Mouse (Mus musculus) midbrain, embryonic 12.5 days (tissue): Measurements from ENCODE around the gene Slc15a5. TPM values are rescaled to one million over a fixed set of nuclear protein-coding genes. Genes with fewer than 3 reads are reported as not detected.

ENCODE experiments used
- ATAC-seq: fragments of 200-750 bp; cut with Nextera tagmentation; 2 replicates; pipeline ENCODE4 v1.8.0; 2017; ENCODE audit warnings: low read depth, moderate TSS enrichment, moderate library complexity; ENCODE audit not compliant: low FRiP score
- H3K27ac ChIP-seq: fragments of 300-500 bp; sonication (generic); replicated peaks from 2 replicates; pipeline ENCODE4 v1.5.1; 2016; ENCODE audit warnings: mild to moderate bottlenecking
- H3K27me3 ChIP-seq: fragments of 300-500 bp; sonication (generic); 2 replicates; pipeline ENCODE4 v1.6.1; 2016; ENCODE audit warnings: mild to moderate bottlenecking
- H3K36me3 ChIP-seq: fragments of 300-500 bp; sonication (generic); 2 replicates; pipeline ENCODE4 v1.6.1; 2016
- H3K4me1 ChIP-seq: fragments of 300-500 bp; sonication (generic); 2 replicates; pipeline ENCODE4 v1.6.1; 2016
- H3K4me2 ChIP-seq: fragments of 300-500 bp; sonication (generic); replicated peaks from 2 replicates; pipeline ENCODE4 v1.6.1; 2016; ENCODE audit warnings: mild to moderate bottlenecking, moderate library complexity
- H3K4me3 ChIP-seq: fragments of 300-500 bp; sonication (generic); 2 replicates; pipeline ENCODE4 v1.5.1; 2016; ENCODE audit warnings: mild to moderate bottlenecking
- H3K9ac ChIP-seq: fragments of 300-500 bp; sonication (generic); replicated peaks from 2 replicates; pipeline ENCODE4 v1.6.1; 2016; ENCODE audit warnings: mild to moderate bottlenecking, moderate library complexity
- H3K9me3 ChIP-seq: fragments of 300-500 bp; sonication (generic); 2 replicates; pipeline ENCODE4 v1.6.1; 2016; ENCODE audit warnings: mild to moderate bottlenecking
- WGBS: fragments of 180-500 bp; shearing (Covaris S2); methylation state at CpG from one replicate; pipeline ENCODE4 v1.1.7; 2016; 5-methylcytosine and 5-hydroxymethylcytosine counted together
- polyA plus RNA-seq: library from polyadenylated mRNA; unstranded; fragments of >200 nt; fragmentation: Nextera tagmentation; extraction: Ambion mirVana; gene quantifications from 2 replicates; pipeline ENCODE4 v1.2.1, GENCODE M21; 2016

Slc15a5 gene
- polyA plus RNA-seq, 1 experiment from 2014 or later: not detected

DNA sequence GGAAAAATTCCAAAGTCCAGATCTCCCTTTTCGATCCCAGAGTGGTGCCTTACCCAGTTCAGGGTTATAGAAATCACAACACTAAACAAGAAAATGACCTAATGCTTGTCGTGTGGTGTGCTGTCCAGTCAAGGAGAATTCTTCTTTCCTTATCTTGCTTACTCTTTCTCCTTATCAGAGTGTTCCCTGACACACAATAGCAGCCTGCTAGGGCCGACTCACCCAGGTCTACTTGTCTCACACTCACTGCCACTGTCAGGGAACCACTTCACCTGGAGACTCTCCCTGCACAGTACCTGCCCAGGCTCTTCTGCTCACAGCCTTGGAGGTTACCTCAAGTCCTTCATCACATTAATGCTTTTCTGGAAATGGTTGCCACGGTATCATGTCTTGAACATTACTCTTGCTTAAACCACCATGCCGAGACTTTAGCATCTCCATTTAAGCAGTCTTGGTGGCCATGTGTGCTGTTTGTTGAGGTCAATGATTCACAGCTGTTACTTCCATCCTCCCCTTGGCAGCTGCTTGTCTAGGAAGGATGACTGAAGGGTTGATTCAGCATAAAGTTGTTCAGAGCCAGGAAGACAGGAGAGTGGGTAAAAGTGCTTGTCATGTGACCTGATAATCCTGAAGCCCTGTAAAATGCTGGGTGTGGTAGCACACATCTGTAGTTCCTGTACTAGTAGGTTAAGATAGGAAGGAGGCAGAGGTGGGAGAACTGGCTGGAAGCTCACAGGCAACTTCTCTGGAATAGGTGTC is 1.9 kb downstream of the Slc15a5 start:
- no peaks in the 10 kb centered on the region for H3K4me1 ChIP-seq
- no peak for ATAC-seq
- WGBS: 85% methylated on average over 5 of the region's 5 CpGs
- no peak overlapping the region for H3K4me3 ChIP-seq
- H3K9me3 ChIP-seq: no peaks in the 10 kb centered on the region
- no peaks in the 10 kb centered on the region for H3K36me3 ChIP-seq
- no peak overlapping the region for H3K9ac ChIP-seq
- H3K27me3 ChIP-seq: no peaks in the 10 kb centered on the region
- no peak overlapping the region for H3K27ac ChIP-seq
- no peak overlapping the region for H3K4me2 ChIP-seq

- 100% methylated on average over 1 of the region's 1 CpGs for WGBS
- ATAC-seq: no peak
- Histone ChIP-seq H3K36me3 (no peaks in the 10 kb centered on the region), H3K4me2 (no peak overlapping the region), H3K9me3 (no peaks in the 10 kb centered on the region), H3K27ac (no peak overlapping the region), H3K4me1 (peaks cover 10% of the 10 kb centered on the region; the same call in 1 of the 2 replicates), H3K27me3 (no peaks in the 10 kb centered on the region), H3K9ac (no peak overlapping the region), H3K4me3 (no peak overlapping the region)
Observed at GRCm38 (mm10) chr6:138075723-138076122, 4.0 kb downstream of the Slc15a5 start.

DNA sequence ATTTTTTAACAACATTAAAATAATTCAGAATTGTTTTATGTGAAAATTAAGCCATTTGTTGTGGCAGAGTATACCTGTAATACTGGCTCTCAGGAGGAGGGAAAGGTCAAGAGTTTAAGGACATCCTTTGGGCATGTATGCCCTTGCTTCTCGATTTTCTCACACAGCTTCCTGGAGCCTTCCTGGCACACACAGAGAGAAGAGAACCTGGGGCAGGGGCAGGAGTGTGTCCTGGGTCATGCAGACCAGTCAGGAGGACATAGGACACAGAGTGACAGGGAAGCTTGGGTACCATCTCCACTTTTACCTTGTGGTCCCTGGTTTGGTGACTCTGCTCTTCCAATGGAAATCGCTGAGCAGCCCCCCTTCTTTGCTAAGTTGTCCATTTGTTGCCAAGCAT is 6.2 kb downstream of the Slc15a5 start:
- Histone ChIP-seq H3K4me3 (no peak overlapping the region), H3K27me3 (no peaks in the 10 kb centered on the region), H3K27ac (no peak overlapping the region), H3K9ac (no peak overlapping the region), H3K9me3 (no peaks in the 10 kb centered on the region), H3K36me3 (no peaks in the 10 kb centered on the region), H3K4me2 (no peak overlapping the region), H3K4me1 (peaks cover 12% of the 10 kb centered on the region; the same call in 1 of the 2 replicates)
- no peak for ATAC-seq
- WGBS: 91% methylated on average over 2 of the region's 2 CpGs

DNA sequence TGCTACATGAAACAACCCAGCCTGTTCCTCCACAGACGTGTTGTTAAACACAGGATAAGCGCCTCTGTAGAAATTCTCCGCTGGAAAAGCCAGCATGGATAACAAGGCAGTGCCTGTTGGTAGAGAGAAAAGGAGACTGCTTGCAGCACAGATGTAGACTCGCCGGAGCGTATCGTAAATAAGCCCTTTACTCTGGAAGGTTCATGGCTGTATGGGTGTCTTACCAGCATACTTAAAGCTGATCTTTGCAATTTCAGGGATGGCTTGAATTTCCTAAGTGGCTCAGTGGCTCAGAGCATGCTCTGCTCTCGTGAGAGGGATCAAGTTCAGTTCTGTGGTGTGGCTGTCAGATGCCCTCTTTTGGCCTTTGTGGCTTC is 6.8 kb downstream of the Slc15a5 start:
- H3K4me2 ChIP-seq: no peak overlapping the region
- H3K4me3 ChIP-seq: no peak overlapping the region
- WGBS: 75% methylated on average over 8 of the region's 8 CpGs
- no peak overlapping the region; the same call in 1 of the 2 replicates for H3K27ac ChIP-seq
- peaks cover 12% of the 10 kb centered on the region; the same call in 1 of the 2 replicates for H3K4me1 ChIP-seq
- no peak overlapping the region for H3K9ac ChIP-seq
- H3K9me3 ChIP-seq: no peaks in the 10 kb centered on the region
- no peaks in the 10 kb centered on the region for H3K36me3 ChIP-seq
- 0 out of 2 replicates have a peak, but pooled peaks have one; percentile 5 for ATAC-seq
- no peaks in the 10 kb centered on the region for H3K27me3 ChIP-seq

DNA sequence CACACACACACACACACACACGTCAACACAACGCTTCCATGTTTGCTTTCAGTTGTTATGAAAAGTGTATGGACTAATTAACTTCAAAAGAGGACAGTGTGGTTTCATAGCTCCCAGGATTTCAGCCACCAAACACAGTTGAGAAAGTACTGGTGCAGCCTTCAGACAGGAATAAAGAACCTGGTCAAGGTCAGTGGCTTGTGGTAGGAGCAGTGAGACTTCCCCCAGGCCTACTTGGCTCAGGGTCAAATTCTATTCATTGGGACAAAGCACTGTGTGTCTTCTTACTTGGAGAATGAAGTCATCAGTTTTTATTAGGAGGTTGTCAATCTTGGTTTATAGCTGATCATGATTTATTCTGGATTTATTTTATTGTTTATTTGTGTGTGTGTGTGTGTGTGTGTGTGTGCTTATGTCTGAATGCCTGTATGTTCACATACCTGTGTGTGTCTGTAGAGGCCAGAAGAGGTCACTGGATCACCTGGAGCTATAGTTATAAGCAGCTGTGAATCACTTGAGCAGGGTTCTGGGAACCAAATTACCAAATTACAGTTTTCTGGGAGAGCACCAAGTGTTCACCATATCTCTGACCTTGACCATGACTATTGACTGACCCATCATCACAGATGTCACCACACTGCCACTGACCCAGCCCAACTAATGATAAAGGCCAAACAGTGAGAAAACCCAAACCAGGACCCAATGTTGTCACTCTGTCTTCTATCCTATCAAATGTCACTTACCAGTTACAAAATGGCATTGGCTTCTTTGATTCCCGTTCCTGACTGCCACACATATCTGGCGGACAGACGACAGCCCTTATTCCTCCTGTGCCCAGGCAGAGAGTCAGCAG is 7.4 kb downstream of the Slc15a5 start:
- no peak overlapping the region for H3K4me3 ChIP-seq
- H3K27ac ChIP-seq: no peak overlapping the region; the same call in 1 of the 2 replicates
- peaks cover 12% of the 10 kb centered on the region; the same call in 1 of the 2 replicates for H3K4me1 ChIP-seq
- H3K9me3 ChIP-seq: no peaks in the 10 kb centered on the region
- WGBS: 83% methylated on average over 5 of the region's 5 CpGs
- ATAC-seq: peak; percentile 42
- H3K36me3 ChIP-seq: no peaks in the 10 kb centered on the region
- no peak overlapping the region for H3K4me2 ChIP-seq
- H3K27me3 ChIP-seq: no peaks in the 10 kb centered on the region
- no peak overlapping the region for H3K9ac ChIP-seq

DNA sequence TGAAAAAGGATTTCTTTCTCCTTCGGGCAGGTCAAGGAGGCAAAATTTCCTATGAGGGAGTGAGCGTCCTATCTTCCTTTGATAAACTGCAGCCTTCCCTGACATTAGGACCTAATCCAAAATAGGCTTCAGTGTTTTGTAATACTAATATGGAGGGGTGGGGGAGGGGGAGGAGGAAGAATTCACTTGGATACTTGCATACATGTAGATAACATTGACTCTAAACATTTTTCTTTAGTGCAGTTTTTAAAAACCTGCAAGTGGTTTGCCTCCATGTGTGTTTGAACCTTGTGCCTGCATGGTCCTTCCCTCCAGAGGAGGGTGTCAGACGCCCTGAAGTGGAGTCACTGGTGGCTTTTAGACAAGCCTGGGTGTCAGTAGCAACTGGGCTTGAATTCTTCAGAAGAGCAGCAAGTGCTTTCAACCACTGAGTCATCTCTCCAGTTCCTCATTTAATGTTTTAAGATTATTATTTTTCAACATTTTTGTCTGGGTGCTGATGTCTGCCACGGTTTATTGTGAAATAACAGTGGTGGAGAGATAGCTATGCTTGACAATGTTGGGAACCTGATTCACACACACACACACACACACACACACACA is 8.1 kb downstream of the Slc15a5 start:
- Histone ChIP-seq H3K27ac (no peak overlapping the region), H3K9me3 (no peaks in the 10 kb centered on the region), H3K4me1 (peaks cover 12% of the 10 kb centered on the region; the same call in 1 of the 2 replicates), H3K4me2 (no peak overlapping the region), H3K9ac (no peak overlapping the region), H3K27me3 (no peaks in the 10 kb centered on the region), H3K36me3 (no peaks in the 10 kb centered on the region), H3K4me3 (no peak overlapping the region)
- ATAC-seq: peak; percentile 61; the same call in 1 of the 2 replicates
- WGBS: 49% methylated on average over 4 of the region's 4 CpGs

DNA sequence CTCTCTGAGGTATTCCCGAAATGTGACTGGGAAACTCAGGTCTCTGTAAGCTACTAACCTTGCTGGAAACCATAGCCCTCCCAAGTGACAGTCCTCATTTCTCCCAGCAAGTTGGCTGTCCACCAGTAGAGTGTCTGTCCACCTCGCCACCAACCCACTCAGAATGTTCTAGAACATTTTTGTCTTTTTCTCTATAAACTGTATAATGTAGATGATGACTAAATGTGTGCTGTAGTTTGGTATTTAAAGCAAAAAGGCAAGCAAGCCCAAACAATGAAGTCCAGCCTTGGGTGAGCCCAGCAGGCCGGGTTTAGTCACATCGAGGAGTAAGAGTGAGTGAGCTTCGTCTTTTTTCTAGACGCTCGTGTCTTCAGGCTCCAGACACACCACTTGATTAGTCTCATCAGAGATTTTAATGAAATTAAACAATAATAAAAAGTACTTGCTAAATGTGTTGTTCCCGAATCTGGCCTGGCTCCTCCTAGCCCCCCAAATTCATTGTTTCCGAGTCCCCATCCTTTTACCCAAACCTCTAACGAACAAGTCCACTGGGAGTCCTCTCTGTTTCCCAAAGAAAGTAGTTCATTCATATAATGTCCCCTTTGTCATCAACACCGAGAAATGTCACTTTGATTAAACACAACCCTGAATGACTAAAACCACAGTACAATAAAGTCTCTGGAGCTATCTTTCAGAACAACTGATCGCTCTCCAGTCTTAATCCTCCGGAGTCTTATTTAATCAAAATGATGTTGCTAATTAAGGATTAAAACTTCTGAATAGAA is 8.8 kb downstream of the Slc15a5 start:
- Histone ChIP-seq H3K27me3 (no peaks in the 10 kb centered on the region), H3K27ac (no peak overlapping the region), H3K4me1 (peaks cover 12% of the 10 kb centered on the region; the same call in 1 of the 2 replicates), H3K9ac (no peak overlapping the region), H3K4me3 (no peak overlapping the region), H3K36me3 (no peaks in the 10 kb centered on the region), H3K9me3 (no peaks in the 10 kb centered on the region), H3K4me2 (no peak overlapping the region)
- ATAC-seq: peak; percentile 57; the same call in 1 of the 2 replicates
- WGBS: 42% methylated on average over 13 of the region's 13 CpGs

DNA sequence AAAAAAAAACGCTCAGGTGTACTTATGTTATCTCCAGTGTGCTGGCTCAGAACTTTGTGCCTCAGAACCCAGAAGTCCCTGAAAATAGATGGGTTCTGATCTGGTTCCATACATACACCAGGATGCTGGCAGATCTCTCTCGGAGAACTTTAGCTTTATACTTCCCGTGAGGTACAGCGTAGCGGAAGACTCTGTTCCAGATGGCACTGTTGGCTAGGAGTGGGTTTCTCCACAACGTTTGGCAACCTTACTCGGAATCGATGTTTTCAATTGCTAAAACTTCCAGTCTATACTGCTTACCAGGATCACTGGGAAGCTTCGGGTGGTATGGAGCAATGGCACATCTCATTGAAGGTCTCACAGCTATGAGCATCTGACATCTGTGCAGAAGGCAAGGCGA is 9.8 kb downstream of the Slc15a5 start:
- Histone ChIP-seq H3K4me1 (peaks cover 12% of the 10 kb centered on the region; the same call in 1 of the 2 replicates), H3K36me3 (no peaks in the 10 kb centered on the region), H3K4me2 (no peak overlapping the region), H3K4me3 (no peak overlapping the region), H3K27ac (no peak overlapping the region), H3K27me3 (no peaks in the 10 kb centered on the region), H3K9me3 (no peaks in the 10 kb centered on the region), H3K9ac (no peak overlapping the region)
- no peak for ATAC-seq
- WGBS: 94% methylated on average over 10 of the region's 10 CpGs

DNA sequence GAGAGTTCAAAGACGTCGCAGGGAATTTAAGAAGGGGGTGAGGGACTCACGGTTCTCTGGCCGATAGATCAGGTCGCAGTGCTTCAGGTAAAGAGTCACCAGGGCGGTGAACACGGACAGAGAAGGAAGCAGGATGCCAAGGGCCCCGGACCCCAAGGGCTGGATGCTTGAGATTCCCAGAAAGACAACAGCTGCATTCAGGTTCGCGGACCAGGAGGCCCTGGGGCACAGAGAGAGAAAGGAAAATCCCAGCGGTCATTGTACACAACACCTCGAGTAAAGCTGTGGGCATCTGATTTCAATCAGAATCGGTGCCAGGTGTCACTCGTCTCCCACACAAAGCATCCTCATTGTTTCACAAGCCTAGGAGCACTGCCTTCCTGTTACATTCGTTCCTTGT is 24.1 kb downstream of the Slc15a5 start:
- Histone ChIP-seq H3K9ac (no peak overlapping the region), H3K4me3 (no peak overlapping the region), H3K36me3 (no peaks in the 10 kb centered on the region), H3K4me2 (no peak overlapping the region), H3K4me1 (0 out of 2 replicates have a peak, but pooled peaks cover 2% of the 10 kb centered on the region), H3K27ac (no peak overlapping the region), H3K27me3 (peaks cover 4% of the 10 kb centered on the region; the same call in 1 of the 2 replicates), H3K9me3 (no peaks in the 10 kb centered on the region)
- ATAC-seq: no peak
- WGBS: 30% methylated on average over 15 of the region's 15 CpGs

- H3K4me3 ChIP-seq: no peak overlapping the region
- 88% methylated on average over 12 of the region's 12 CpGs for WGBS
- no peak overlapping the region for H3K9ac ChIP-seq
- ATAC-seq: no peak
- peaks cover 4% of the 10 kb centered on the region; the same call in 1 of the 2 replicates for H3K27me3 ChIP-seq
- no peak overlapping the region for H3K4me2 ChIP-seq
- no peaks in the 10 kb centered on the region for H3K36me3 ChIP-seq
- 0 out of 2 replicates have a peak, but pooled peaks cover 2% of the 10 kb centered on the region for H3K4me1 ChIP-seq
- H3K27ac ChIP-seq: no peak overlapping the region
- no peaks in the 10 kb centered on the region for H3K9me3 ChIP-seq
Observed at GRCm38 (mm10) chr6:138054956-138055355, 24.8 kb downstream of the Slc15a5 start.

DNA sequence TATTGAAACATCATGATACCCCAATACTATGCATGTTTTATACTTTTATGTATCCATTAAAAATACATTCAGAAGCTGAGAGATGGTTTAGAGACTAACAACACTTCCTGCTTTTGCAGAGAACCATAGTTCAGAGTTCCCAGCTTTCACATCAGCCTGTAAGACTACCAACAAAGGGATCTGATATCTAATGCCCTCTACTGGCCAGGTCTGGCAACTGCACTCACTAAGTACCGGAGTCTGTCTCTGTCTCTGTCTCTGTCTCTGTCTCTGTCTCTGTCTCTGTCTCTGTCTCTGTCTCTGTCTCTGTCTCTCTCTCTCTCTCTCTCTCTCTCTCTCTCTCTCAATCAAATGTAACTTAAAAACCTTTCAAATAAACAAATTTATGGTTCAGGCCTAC is 25.6 kb downstream of the Slc15a5 start:
- WGBS: 65% methylated on average over 1 of the region's 1 CpGs
- Histone ChIP-seq H3K4me3 (no peak overlapping the region), H3K4me1 (0 out of 2 replicates have a peak, but pooled peaks cover 2% of the 10 kb centered on the region), H3K9ac (no peak overlapping the region), H3K4me2 (no peak overlapping the region), H3K36me3 (no peaks in the 10 kb centered on the region), H3K9me3 (no peaks in the 10 kb centered on the region), H3K27ac (no peak overlapping the region), H3K27me3 (peaks cover 4% of the 10 kb centered on the region; the same call in 1 of the 2 replicates)
- no peak for ATAC-seq
